Mouse (Mus musculus) adrenal gland, adult 18-20 months (tissue): Measurements from ENCODE around the gene Jmjd6. TPM values are rescaled to one million over a fixed set of nuclear protein-coding genes. Genes with fewer than 3 reads are reported as not detected.

ENCODE experiments used
- DNase-seq, 2 experiments: peaks; one replicate each; pipeline ENCODE4 v3.0.0; 2021 to 2022; ENCODE audit warnings: low spot score in 2 of 2
- long read RNA-seq, 2 experiments: library from polyadenylated mRNA; stranded (forward); transcript quantifications; one replicate each; pipeline ENCODE4 v2.0.0; 2021
- total RNA-seq, 2 experiments: library from RNA; stranded (reverse); gene quantifications; 1 replicate in 1 of 2; 2 replicates in 1 of 2; pipeline ENCODE4 v1.2.3; 2021

Gene Jmjd6
- total RNA-seq = 10 to 100 TPM; 42.2 to 52.6 TPM
- long read RNA-seq, experiment 1, transcript Jmjd6-201 (6 exons, 1,668 nt) = major isoform, 11 of 33 reads
- long read RNA-seq, experiment 1, partial matches to known transcripts = 3 of 33 reads
- long read RNA-seq, experiment 1, other reads (novel, unspliced or antisense) = 17 of 33 reads
- long read RNA-seq, experiment 2, transcript Jmjd6-201 (6 exons, 1,668 nt) = major isoform, 32 of 60 reads
- long read RNA-seq, experiment 2, partial matches to known transcripts = 8 of 60 reads
- long read RNA-seq, experiment 2, other reads (novel, unspliced or antisense) = 18 of 60 reads

GRCm38 (mm10) chr11:116843261-116844233 is at the start of gene Jmjd6, which contains the start of gene Mettl23:
Gene Jmjd6 (minus strand): TSS chr11:116843449.
Gene Mettl23 (plus strand): TSS chr11:116843278.
- DNase-seq = peak; percentile 91 to 92

- DNase-seq = no peak
Measured at GRCm38 (mm10) chr11:116887136-116887535, 43.9 kb upstream of the Jmjd6 start.

- DNase-seq = peak; percentile 51 to 67
Measured at GRCm38 (mm10) chr11:116885275-116886151, 42.3 kb upstream of the Jmjd6 start.

- DNase-seq = no peak
Measured at GRCm38 (mm10) chr11:116884061-116884460, 40.8 kb upstream of the Jmjd6 start.

GRCm38 (mm10) chr11:116882446-116882845 is 39.2 kb upstream of the Jmjd6 start:
- DNase-seq = no peak

- no peak for DNase-seq
Measured at GRCm38 (mm10) chr11:116881440-116881839, 38.2 kb upstream of the Jmjd6 start.

- DNase-seq = no peak
Measured at GRCm38 (mm10) chr11:116880839-116881238, 37.6 kb upstream of the Jmjd6 start.

- DNase-seq = no peak
Measured at GRCm38 (mm10) chr11:116878454-116878853, 35.2 kb upstream of the Jmjd6 start.

- DNase-seq = no peak
Measured at GRCm38 (mm10) chr11:116873987-116874386, 30.7 kb upstream of the Jmjd6 start.

GRCm38 (mm10) chr11:116871538-116871937 is 28.3 kb upstream of the Jmjd6 start:
- DNase-seq = no peak

- DNase-seq = no peak
Measured at GRCm38 (mm10) chr11:116869641-116870040, 26.4 kb upstream of the Jmjd6 start.

- no peak for DNase-seq
Measured at GRCm38 (mm10) chr11:116869223-116869622, 26.0 kb upstream of the Jmjd6 start.

GRCm38 (mm10) chr11:116868129-116868528 is 24.9 kb upstream of the Jmjd6 start:
- DNase-seq = peak in 1 of 2 experiments; percentile 37

- DNase-seq = no peak
Measured at GRCm38 (mm10) chr11:116865945-116866585, 22.8 kb upstream of the Jmjd6 start.

GRCm38 (mm10) chr11:116864444-116864843 is 21.2 kb upstream of the Jmjd6 start:
- no peak for DNase-seq

- no peak for DNase-seq
Measured at GRCm38 (mm10) chr11:116857183-116857850, 14.1 kb upstream of the Jmjd6 start.

GRCm38 (mm10) chr11:116854279-116854678 is 11.0 kb upstream of the Jmjd6 start:
- no peak for DNase-seq

- DNase-seq = peak; percentile 97 to 98
Measured at GRCm38 (mm10) chr11:116853512-116853928, 10.3 kb upstream of the Jmjd6 start.

- DNase-seq = peak; percentile 98
Measured at GRCm38 (mm10) chr11:116852891-116853511, 9.8 kb upstream of the Jmjd6 start, which contains the start of gene Srsf2. Gene Srsf2 (minus strand): TSS chr11:116853094.
